Mouse (Mus musculus) heart, adult 11 months (tissue): ENCODE data around the gene Gm20388.

Experiments
- DNase-seq: peaks from one replicate; pipeline ENCODE4 v3.0.0; 2022

The Gm20388 gene

DNA sequence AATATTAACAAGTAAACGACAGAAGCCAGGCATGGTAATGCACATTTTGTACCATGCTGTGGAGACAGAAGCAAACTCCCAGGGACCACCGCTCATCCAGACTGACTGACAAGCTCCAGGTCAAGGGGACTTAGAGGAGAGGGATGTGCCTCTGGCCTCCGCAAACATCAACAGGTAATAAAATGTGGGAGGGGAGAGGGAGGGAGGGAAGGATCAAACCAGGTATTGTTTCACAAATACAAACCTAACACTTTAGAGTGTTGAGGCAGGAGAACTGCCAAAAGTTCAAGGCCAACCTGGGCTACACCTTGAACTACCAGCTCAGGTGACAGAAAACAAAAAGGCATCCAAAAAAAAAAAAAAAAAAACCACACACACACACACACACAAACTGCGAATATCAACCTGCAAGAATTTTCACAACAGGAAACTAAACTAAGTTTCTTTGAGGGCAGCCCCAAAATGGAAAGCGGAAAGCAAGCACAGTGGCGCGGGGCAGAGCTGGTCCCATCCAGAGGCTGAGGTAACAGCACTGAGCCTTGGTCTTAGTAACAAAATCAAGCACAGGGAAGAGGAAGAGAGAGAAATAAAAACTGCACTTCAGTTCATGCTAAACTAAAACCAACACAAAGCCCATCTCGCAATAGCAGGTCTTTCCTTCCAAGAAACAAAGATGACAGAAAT, 3076.0 kb downstream of the Gm20388 start:
- DNase-seq, result peak; percentile 71

DNA sequence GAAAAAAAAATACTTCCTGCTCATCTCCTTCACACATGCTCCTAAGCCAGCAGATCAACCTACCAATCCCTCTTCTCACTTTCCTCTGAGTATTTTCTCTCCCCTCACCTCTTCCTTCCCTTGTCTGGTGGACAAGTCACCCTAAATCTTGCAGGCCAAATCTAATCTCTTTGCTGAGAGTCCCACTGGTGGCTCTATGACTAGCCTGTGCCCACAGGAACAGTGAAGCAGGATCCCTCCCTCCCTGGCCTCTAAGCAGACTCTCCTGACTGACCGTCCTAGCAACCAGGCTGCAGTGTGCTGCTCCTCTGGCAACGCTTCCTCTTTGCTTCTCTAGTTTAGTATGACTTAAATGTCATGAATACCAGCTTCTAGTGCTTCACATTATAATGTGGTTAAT, 3076.6 kb downstream of the Gm20388 start:
- peak; percentile 83 for DNase-seq

DNA sequence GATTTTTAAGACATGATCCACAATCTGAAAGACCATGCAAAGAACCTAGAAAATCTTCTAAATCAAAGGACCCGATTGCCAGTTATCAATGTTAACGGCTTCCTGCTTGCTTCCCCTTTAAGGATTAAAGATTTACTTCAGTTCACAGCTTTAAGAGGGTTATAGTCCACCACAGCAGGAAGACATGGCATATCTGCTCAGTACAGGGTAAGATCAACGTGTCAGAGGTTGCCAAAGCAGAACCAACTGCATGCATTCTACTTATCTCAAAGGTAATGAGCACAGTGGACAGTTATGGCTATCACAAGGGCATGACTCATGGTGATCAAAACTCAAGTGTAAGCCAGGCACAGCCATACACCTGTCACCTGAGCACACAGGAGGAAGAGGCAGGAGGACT, 3078.3 kb downstream of the Gm20388 start:
- DNase-seq, result peak; percentile 76

DNA sequence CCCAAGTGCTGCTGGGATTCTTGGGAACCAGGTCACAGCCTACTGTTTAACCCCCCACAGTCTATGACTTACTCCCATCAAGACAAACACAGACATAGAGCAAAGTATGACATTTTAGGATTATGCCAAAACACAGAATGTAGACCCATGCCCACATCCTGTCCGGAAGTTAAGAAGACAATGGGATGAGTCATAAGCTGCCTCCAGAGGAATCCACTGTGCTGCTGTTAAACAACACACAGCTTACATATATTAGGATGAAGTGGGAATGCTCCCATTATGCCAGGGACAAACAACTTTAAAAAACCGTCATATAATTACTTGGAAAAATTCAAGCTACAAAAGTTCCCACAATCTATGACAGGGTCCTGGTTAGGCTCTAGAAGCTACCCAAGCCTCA, 3079.3 kb downstream of the Gm20388 start:
- DNase-seq, result peak; percentile 82

DNA sequence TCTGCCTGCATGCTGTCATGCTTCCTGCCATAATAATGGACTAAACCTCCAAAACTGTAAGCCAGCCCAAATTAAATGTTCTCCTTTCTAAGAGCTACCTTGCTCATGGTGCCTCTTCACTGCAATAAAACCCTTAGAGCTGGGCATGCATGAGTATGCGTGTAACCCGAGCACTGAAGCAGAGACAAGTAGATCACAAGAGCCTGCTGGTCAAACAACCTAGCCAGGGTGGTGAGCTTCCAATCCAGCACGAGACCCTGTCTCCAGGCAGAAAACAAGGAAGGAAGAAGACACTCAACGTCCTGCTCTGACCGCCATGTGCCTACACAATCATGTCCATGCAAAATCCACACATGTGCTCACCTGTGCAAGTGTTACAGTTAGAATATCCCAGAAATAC, 3080.7 kb downstream of the Gm20388 start:
- DNase-seq, result peak; percentile 85

DNA sequence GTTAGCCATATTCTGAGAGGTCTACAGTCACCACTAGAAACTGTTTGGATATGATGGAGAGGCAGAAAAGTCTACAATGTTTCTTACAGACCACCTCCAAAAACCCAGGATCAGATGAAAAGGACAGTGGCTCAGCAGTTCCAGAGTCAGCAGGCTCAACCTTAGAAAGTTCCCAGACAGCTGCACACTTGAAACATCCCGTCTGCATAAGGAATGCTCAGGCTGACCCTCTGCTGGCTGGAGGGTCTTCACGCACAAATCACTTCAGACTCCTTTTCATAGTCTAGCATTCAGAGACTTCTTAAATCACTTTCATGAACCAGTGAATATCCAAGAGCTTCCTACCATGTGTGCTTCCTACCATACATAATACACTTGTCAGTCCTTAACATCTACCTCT, 3081.7 kb downstream of the Gm20388 start:
- DNase-seq, result peak; percentile 58

DNA sequence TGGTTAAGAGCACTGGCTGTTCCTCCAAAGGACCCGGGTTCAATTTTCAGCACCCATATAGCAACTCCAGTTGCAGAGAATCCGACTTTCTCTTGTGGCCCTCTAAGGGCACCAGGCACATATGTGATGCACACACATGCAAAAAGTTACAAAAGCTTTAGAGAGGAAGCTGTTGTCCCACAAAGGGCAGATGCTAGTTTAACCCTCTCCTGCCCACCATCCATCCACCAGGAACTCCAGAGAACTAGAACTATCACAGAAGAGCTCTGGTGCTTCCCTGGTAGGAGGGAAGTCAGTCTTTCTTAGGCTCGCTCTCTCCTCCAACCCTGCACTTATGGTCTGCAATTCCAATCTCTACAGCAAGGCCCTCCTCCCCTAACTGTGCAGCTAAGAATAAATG, 3082.4 kb downstream of the Gm20388 start:
- DNase-seq, result peak; percentile 56

DNA sequence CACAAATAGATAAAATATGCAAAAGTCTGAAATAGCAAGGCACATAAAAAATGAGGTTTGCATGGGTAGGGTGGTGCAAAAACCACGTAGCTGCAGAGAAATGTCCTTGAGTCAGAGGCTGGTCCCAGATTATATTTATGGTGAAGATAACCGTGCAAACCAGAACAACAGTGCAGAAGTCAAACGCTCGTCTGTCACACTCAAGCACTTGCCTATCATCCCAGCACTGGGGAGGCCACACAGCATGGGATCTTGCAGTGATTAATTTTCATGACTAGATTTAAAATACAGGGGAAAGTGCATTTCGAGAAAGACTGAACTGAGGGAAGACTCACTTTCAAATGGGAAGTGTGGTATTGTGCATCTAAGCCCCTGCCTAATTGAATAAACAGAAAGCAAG, 3083.1 kb downstream of the Gm20388 start:
- peak; percentile 54 for DNase-seq

DNA sequence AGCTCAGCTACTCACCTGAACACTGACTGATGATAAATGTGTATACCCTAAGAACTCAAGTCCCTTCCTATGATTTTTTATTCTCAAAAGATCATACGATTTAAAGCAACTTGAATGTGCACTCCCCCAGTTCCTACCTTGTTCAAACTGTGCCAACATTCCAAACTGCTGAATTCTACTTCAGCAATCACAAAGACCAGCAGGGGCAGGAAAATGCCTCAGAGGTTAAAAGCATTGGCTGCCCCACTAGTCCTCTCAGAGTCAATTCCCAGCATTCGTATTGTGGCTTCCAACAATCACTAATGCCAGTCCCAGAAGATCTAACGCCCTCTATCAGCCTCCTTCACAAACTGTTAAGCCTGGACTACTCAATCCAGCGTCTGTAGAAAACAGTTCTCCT, 3087.3 kb downstream of the Gm20388 start:
- peak; percentile 67 for DNase-seq

DNA sequence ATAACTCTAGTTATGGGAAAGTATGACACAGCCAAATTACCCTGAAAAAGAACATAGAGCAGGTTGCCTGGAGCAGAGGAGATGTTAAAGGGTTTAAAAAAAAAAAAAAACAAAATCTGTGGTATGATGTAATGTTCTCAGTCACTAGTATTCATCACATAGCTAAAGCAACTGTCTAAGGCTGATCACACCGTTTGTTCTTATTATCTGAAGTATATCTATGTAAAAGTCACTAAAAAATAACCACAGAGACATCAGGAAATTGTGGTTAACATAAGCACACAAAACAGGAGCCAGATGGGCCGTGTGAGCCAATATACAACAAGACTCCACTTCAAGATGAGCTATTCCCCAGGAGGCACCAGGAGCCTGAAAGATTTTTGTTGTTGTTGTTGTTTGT, 3089.7 kb downstream of the Gm20388 start:
- DNase-seq, result no peak

DNA sequence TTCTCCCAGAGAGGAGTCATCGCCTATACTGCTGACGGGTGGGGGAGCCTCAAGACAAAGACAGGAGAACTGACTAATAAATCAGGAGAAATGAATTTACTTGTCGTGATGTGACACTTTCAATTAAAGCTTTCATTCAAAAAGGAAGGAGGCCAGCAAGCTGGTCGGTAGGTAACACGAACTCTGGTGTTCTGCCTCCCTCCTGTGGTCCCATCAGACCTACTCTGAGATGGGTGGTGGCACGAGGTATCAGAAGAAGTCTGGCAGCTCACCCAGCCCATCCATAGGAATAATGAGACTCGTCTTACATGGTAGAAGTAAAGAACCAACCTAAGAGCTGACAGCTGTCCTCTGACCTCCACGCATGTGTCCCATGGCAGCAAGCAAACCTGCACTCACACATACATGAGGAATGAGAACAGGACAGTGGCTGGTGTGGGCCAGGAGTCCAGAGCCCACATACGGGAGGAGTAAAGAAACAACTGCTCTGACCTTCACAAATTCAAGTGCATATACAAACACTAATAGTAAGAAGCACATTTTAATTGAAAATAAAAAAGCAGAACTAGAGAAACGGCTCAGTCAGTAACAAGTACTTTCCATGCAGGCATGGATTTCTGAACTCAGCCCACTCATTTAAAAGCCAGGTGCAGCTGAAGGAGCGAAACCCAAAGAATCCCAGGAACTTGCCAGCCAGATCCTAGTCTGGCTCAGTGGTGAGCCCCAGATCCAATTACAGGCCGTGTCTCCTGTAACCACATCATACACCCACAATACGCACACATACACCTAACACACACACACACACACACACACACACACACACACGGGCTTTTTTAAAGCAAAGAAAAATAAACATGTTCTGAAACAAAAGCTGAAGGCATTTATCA, 3093.6 kb downstream of the Gm20388 start:
- peak; percentile 88 for DNase-seq

DNA sequence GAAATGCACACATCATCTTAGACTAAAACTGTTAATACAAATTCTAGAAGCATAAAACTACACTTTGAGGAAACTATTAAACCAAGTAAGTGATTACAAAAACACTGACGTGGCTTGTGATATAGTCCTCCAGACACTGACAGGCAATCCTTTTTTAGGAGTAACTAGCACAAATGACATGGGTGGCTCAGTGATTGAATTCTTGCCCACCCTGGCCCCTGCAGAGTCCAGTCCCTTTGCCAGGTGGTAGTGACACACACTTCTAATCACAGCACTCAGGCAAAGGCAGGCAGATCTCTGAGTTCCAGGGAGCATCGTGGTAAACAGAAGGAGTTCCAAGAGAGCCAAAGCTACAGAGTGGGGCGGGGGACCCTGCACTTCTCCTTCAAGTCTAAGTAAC, 3094.7 kb downstream of the Gm20388 start:
- no peak for DNase-seq

DNA sequence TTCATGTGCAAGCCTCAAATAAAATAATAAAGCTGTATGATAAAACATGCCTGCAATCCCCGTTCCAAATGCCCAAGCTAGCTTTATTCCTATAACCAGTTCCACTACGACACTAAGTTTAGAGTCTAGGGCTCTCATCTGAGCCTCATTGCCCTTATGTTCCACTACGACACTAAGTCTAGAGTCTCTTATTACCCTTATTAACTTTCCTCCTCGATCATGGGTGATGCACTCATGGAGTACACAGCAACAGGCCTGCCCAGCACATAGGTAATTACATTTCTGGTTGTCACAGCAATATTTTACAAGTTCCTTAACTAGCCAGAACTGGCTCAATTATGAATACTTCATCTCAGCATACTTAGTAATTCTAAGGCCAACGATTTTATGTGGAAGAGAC, 3095.2 kb downstream of the Gm20388 start:
- no peak for DNase-seq

DNA sequence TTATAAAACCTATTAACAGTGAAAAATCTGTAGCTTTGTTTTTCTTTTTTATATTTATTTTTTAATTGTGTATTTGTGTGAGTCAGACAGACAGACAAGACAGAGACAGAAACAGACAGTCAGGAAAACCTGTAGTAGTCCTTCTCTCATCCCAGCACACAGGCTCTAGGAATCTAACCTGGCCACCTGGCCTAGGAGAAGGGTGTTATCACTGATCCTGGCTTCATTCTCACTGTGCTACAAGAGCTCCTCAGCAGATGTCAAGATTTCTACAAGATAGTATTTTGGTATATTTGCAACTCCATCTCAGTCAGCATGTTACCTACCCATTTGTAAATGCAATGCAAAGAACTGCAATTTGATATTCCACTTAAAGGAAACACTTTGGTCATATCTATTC, 3100.7 kb downstream of the Gm20388 start:
- DNase-seq, result peak; percentile 17

DNA sequence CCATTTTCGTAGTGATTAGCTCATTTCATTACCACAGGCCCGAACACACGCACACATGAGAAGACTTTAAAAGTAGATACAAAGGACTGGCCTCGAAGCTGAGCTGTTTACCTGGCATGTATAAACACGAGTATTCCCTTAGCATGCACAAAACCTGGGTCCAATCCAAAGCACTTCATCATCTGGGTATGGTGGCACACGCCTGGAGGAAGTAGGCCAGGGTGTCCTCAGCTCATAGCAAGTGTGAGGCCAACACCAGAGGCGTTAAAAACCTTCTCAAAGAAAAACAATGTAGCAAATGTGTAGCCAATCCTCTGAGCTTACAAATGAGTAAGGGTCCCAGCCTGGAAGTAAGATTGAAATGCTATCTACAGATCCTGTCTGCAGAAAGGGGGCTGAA, 3103.8 kb downstream of the Gm20388 start:
- peak; percentile 84 for DNase-seq

DNA sequence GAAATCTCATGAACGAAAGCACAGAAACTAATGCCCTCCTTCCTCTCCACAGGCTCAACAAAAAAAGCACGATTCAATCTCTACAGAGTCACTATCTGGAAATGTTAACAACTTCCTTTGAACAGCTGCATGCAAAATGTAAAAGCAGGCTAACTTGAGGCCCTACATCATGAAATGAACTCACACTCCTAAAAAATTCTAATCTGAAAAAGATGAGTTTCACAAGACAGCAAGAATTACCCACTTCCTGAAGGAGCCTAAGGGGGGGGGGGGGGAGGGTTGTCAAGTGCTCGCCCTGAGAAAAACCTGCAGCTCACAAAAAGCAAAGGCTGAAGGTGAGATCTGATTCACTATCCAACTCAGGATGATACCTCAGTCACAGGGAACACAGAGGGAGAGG, 3104.4 kb downstream of the Gm20388 start:
- peak; percentile 49 for DNase-seq

DNA sequence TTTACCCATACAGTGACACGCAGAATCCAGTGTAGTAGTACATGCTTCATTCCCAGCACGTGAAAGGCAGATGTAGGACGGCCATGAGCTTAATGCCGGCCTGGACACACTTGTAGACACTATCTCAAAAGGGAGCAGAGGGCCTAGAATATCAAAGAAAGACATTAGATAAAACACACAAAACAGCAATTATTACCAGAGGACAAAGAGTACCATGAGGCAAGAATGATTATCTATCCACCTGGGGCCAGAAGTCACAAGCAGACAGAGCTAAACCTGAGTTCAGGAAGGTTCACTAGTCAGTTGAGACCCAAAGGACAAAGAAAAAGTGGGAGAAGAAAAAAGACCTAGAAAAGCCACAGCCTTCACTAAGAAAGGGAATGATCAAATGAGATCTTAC, 3106.5 kb downstream of the Gm20388 start:
- DNase-seq, result no peak

DNA sequence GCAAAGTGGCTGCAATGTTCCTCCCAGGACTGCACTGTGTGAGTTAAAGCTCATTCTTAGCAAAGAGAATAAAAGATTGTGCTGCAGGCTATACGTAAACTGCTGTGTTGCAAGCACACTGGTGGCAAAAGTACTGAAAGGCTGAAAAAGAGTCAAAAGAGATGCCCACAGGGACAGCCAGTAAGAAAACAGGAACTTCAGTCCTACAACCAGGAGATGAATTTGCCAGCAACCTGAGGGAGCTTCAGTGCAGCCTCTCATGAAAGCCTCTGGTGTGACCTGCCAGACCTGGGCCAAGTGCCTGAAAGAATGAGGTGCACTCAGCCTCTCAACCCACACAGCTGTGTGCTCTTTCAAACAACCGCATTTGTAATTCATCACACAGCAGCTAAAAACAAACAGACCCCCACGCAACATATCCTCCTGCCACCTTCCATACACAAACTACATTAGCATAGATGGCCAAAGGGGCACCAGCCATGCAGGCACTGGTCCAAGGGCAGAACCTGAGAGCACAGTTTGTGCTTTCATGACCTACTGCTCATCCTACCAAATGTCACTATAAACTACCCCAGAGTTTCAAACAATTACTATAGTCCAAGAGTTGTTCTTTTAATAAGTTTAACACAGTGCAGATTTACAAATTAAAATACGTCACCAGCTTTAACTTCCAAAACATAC, 3108.0 kb downstream of the Gm20388 start:
- DNase-seq, result peak; percentile 70

DNA sequence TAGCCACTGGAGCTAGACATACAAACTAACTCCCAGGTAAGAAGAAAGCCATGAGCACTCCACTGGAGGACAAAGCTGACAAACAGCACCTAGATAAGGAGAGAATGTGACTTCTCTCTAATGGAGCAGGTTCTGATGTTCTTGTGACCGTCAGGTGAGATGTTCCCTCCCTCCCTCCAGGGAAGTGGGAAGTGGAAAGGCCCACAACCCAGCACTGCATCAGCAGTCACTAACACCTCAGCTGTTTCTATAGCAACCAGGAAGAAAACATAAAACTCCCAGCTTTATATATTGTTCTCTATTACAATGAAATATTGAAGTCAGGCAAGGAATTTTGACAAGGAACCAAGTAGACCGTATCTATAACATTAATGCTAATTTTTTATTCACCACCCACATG, 3109.4 kb downstream of the Gm20388 start:
- peak; percentile 68 for DNase-seq

DNA sequence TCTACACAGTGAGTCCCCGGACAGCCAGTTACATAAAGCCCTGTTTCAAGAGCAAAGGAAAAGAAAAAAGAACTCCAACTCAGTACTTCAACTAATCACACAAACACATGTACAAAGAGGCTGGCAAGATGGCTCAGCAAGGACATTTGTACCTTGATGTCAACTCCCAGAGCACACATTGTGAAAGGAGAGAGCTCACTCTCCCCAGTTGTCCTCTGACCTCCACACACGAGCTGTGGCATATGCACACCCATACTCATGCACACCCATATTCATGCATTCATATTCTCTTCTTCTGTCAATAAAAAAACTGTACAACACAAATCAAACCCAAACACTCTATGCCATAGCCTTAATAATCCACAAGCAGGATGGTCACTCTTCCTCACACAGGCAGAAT, 3110.2 kb downstream of the Gm20388 start:
- DNase-seq, result no peak

DNA sequence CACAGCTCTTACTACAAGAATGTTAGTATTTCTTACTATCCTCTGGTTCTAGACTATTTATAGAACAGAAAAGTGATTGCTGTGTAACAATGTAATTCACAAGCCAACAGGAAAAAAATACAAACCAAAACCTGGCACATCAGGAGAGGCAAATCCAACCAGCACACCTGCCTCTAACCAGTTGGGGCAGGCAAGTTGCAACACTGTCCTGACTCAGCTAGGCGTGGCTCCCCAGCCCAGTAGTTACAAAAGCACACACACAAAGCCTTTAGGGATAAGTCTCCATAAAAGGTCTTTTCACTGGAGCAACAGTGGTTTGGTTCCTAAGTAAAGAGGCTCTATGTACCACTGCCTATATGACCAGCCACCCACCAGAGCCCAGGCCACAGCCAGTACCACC, 3110.6 kb downstream of the Gm20388 start:
- DNase-seq, result no peak

DNA sequence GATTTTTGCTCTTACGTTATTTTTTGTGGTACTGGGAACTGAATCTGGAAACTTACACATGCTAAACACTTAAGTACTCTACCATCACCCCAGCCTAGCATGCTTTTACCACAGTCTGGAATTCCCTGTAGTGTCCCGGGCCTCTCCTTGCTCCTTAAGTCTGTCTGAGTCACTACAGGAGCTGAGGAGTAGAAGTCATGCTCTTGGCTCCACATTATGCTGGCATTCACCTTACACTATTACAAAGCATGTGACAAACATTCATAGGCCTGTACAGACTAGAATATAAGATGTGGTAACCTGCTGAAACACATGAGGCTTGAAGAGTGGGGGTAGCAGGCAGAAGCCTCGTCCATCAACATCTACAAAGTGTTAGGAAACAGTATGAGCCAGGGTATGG, 3112.1 kb downstream of the Gm20388 start:
- DNase-seq, result no peak

DNA sequence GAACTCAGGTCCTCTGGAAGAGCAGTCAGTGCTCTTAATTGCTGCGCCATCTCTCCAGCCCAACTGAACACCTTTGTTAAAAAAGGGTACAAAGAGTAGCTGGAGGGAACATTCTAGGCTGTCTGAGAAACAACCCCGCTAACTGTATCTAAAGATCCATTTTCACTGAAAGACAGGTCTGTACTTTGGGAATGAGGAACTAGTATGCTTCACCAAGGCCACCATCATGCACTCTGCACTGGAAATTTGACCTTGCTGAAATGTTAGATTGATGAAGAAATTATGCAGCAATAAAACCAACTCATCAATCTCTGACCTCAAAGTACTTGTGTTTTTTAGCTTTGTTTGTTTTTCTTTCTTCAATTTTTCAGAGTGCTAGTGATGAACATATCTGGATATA, 3113.6 kb downstream of the Gm20388 start:
- no peak for DNase-seq

DNA sequence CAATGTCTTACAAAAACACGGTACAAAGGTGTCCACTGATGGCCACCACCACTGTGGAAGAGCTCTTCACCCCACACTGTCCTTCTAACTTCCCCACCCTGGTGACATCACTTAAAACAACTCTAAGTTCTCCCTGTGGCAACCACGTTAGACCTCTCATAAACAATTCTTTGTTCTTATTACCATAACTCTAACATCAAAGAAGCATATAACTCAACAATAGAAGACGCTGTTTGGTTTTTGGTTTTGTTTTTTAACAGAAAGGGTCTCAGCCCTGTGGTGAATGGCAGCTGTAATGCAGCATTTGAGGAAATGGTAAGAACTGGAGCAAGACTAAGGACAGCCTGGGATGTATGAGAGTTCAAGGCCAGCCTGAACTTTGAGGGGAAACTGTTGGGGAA, 3115.3 kb downstream of the Gm20388 start:
- DNase-seq, result no peak
